Mouse (Mus musculus): ENCODE measurements around the gene Nphp3.

- TF ChIP-seq POLR2A (IDR thresholded peaks at IDR 0.05; ENCODE audit: borderline replicate concordance, insufficient read depth, low read length) (peak; percentile 76), CTCF (IDR thresholded peaks at IDR 0.05; ENCODE audit: borderline replicate concordance, insufficient read depth, low read depth, low read length) (no peak)
Measured at GRCm38 (mm10) chr9:104063244-104063961, 61.1 kb downstream of the Nphp3 start, which contains the start of gene Acad11.
